Mouse (Mus musculus) layer of hippocampus, postnatal 25 days (tissue): Measurements from ENCODE around the gene Rbfox3. TPM values are rescaled to one million over a fixed set of nuclear protein-coding genes. Genes with fewer than 3 reads are reported as not detected.
A peak's percentile ranks its signal among the peaks of the same experiment; 100 is the strongest.
"Not testable (repeated sequence)": the region's sequence is repeated elsewhere in the genome, so short reads cannot be mapped to it uniquely, and the experiment has no call there.

Source experiments
- DNase-seq, 2 experiments: peaks; one replicate each; pipeline ENCODE4 v3.0.0; 2022; ENCODE audit warnings: mixed read lengths in 2 of 2, low spot score in 1 of 2; ENCODE audit errors: extremely low spot score in 1 of 2
- total RNA-seq, 2 experiments: library from RNA; stranded (reverse); gene quantifications; 2 replicates each; pipeline ENCODE4 v1.2.3; 2021

Rbfox3 gene
- total RNA-seq, 2 experiments from 2014 or later: 266 to 285 TPM

DNA sequence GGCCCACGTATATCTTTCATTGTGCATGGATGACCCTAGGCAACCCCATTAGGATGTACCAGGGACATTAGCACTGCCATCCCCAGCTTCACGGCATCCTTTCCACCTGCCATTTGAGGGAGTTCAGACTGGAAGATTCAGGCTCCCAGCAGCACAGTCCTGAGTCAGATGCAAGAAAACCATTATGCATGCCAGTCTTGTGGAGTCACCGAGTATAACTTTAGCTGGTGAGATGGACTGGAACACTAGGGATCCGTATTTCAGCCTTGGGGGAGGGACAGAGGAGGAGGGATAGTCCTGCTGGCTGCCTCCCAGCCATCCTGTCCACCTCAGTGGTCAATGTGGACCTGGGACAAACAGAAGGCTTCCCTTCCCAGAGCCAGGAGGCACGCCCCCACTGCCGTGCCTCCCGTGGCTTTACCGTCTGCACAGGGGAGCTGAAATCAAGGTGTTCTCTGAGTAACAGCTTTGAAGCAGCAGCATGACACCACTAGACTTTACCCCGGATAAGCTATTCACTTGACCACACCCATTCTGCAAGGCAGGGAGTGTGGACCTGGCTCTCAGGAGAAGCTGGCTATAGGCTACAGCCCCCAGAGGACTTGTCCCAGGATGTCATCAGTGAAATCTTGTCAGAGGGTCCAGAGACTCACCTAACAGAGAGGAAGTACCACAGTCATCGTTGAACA lies 78.5 kb downstream of the Rbfox3 start:
- DNase-seq: no peak

DNA sequence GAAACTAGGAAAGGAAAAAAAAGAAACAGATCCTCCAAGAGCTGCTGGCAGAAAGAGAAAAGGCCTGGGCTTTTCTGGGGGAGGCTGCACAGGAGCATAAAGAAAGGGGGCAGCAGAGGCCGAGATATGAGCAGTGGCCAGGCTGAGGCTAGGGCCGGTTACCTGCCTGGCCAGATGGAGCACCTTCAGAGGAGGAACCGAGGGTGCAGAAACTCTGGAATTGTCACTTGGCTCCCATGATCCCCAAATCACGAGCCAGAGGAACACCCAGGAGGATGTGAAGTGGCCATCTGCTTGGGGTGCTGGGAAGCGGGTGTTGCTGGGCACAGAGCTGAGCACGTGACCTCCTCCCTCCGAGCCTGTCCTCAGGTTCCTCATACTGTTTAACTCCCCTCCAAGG lies 79.7 kb downstream of the Rbfox3 start:
- no peak for DNase-seq

DNA sequence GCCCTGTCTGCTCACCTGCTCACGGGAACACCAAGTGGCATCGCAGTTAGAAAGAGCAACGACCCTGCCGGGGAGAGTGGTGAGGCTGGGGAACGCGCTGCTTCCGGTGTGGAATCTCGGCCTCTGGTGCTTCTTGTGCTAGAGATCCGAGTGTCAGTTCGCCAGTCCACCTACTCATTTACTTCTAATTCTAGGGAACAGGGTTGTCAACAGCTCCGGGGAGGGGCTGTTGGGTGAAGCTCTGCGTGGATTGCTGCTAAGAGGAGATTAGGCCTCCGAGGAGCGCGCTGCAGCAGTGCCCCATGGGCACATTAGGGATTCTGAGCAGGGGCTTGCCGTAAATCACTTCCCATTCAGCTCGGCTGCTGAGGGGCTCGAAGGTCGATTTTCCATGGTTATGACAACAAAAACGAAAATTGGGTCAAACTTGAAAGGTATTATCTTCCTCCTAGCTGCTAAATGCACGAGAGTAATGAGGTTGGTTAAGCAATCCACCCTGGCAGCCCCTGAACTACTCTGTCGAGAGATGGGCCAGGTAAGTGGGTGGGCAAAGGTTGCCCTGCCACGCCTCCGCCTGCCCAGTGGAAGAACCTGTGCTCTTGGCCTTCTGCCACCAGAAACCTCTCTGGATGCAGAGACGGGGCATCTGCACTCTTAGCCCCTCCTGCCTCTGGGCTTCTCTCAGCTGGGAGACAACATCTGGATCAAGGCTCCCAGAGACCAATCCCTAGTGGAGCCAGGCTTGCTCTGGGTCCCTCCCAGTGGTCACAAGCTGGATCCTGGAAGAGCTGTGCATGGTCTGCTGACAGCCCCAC lies 85.9 kb downstream of the Rbfox3 start:
- no peak for DNase-seq

DNA sequence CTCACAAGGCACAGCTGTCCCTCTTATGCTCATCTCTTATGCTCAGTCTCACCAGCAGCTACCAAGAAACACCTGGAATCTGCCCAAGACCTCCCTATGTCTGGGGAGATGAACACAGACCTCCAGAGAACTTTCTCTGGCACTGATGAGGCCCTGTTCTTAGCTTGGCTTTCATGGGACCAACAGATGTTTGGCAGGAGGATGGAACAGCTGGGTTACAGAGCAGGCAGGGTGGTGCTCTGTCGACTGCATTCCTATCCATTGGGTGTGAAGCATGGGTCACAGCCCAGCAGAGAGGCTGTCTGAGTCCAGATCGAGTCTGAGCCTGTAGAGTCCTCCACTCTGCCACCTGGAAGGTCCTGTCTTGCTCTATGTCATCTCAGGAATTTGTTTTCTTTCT lies 90.0 kb downstream of the Rbfox3 start:
- no peak for DNase-seq

DNA sequence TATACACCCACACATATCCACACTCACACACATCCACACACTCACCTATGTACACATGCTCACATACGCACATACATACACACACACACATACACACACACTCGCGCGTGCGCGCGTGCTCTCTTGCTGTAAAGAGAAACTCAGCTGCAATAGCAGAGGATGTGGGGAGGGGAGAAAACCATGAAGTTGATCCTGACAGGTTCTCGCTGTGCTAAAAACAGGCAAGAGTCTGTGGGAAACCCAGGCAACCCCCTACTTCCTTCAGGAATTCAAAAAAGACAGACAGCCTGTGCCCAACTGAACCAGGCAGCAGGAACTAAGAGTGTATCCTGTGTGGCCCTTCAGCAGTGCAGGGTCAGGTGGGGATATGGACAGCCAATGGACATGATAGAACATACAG lies 92.9 kb downstream of the Rbfox3 start:
- no peak for DNase-seq

DNA sequence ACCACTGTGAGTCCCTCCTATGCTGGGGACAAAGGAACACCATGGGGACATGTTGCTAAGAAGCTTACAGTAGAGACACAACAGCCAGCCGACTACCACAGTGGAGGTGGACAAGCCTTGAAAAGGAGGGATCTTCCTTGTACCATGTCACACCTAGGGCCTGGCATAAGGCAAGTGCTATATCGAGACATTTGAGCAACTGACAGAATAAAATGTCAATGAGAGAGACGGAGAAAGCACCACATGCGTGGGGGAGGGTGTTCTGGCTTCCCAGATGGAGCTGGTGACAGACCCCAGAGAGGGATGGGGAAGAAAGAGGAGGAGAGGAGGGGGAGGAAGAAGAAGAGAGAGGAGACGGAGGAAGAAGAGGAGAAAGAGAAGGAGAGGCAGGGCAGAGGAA lies 96.3 kb downstream of the Rbfox3 start:
- DNase-seq: peak in 1 of 2 experiments; percentile 21

DNA sequence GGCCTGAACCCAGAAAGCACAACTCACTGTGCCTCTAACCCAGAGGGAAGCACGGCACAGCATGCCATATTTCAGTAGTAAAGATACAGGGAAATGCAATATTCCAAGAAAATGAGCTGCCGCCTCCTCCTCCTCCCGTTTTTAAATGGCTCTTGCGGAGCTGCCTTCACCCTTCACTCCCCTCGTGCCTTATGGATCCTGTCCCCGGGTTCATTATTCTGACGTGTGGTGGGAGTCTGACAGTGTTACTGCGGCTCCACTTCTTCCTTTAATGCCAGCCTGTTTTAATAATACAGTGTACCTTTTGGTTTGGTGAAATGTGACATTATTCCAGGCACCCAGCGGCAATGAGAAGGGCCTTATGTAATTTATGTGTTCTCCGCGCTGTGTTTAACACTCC lies 97.5 kb downstream of the Rbfox3 start:
- peak in 1 of 2 experiments; percentile 17 for DNase-seq

DNA sequence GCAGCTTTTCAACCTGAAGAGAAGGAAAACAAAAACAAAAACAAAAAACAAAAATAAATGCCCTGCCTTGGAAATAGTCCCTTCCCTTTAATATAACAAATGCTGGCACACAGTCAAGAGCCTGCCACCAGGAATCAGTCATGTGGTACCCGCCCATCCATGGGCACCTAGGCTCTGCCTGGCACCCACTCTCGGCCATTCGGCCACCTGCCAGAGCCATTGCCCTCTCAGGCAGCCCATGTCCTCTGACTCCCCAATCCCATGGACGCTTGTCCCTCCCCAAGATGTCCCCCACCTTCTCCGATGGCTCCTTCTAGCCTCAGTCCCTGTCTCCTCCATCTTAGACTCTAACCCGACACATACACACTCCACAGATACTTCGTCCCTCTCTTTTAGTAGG lies 100.0 kb downstream of the Rbfox3 start:
- no peak for DNase-seq

DNA sequence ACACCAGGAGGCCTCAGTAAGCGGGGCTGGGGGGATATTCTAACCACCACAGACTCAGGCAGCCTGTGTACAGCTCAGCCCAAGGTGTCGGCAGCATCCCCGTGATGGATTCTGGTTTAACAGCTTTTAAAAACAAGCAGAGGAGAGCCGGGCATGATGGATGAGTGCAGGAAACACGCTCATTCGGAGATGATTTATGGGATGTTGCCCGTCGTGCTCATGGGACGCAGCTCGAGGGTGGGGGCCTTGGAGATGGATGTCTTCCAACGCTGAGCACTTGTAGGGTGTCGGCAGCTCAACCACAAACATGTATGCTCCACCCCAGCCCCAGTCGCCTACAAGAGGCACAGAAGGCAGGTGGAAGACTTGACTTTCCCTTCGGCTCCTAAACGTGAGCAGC lies 103.9 kb downstream of the Rbfox3 start:
- no peak for DNase-seq

DNA sequence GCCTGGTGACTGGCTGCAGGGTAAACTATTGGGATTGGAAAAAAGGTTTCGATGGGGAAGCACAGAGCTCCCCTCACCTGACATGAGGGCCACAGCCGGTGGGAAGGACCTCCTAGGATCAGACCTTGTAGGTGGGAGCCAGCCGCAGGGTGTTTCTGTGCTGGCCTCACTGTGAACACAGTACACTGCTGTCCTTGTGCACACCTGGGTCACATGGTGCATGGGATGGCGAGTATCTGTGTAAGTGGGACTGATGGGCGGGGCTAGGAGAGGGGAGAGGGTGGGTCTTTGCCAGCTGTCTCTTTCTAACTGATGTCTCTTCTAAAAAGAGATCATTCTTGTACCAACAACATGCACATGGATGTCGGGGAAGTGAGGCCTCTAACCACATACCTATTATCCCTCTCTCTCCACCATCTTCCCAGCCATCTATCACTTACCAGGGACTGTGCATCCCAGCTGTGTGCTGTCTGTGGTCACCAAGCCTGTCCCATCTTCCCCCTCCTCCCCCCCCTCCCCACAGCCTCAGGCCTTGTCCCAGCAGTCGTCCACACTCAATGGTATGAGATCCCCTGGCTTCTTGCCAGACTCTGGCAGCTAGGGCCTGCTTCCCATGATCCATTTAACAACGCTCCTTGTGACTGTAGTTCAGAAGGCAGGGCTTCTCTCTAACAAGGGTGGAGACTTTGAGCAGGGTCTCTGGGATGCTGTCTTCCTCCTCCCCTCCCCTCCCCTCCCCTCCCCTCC lies 116.4 kb downstream of the Rbfox3 start:
- no peak for DNase-seq

DNA sequence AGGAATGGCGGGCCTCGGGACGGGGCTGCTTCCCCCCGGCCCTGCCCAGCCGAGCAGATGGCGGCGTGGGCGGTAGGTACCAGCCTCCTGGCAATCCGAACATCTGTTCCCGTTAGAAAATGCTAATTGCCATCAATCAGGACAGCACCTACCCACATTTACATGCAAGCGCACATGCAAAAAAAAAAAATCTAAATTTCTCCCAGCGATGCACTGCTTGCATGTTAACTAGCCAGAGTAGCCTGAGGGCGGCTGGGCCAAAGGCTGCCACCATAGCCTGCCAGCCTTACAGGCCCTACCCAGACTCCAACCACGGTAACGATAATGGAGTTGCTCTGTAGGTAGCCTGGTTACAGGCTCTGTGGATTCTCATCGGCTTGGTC lies 117.8 kb downstream of the Rbfox3 start:
- peak; percentile 62 to 69 for DNase-seq

DNA sequence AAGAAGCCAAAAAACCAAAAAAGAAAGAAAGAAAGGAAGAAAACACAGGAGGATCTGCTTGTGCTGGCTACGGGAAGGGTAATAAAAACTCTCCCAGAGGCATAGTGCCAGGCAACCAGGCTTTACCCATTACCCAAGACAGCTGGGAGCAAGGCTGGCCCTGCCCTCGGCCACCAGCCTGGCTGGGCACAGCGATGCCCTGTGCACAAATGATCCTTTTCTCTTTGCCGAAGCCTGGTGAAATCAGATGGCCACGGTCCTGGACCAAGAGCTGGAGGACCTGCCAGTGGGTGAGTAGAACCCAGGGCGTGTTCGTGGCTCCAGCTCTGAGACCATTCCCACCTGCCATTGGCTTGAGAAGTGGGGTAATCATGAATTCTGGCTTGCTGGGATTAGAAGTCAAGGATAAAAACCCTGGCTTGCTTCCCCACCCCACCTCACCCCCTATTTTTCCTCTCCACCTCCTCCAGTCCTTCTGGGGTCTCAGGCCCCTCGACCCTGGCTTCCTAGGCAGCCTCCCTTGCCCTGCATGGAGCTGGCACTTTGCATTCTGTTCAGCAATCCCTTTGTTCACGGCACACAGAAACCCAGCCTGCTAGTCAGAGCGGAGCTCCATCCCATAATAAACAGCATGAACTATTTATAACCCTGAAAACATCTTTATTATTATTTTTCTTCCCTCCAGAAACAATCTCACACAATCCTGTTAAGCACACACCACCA lies 118.3 kb downstream of the Rbfox3 start:
- DNase-seq: no peak

DNA sequence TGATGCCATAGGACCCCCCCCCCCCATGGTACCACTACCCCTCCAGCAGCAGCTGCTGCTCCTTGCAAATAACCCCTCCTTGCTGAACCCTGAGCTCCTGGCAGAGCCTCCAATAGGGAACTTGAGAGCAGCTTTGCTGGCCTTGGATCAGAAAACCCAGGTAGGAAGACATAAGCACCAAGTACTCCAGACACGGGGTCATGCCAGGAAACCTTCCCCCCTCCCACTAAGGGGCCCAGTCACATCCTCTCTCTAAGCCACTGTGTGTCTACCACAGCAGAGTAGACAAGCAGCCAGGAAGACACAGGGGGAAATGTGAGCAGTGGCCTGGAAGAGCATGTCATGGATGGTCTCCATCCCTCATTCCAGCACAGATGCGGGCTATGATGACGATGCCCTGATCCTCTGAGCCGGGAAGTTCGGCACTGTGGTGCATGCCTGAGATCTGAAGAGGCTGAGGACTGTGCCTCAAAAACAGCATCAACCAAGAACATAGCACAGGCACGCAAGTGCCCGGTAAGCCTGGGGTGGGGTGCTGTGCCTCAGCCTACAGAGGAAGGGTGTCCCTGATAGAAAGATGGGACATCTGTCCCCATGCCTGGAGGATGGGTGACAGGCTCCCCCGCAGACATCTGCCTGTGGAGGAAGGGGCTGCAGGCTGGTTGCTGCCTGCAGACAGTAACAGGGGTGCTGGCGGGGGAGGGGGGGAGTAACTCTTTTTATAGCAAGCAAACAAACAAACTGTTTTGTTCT lies 119.1 kb downstream of the Rbfox3 start:
- DNase-seq: no peak

DNA sequence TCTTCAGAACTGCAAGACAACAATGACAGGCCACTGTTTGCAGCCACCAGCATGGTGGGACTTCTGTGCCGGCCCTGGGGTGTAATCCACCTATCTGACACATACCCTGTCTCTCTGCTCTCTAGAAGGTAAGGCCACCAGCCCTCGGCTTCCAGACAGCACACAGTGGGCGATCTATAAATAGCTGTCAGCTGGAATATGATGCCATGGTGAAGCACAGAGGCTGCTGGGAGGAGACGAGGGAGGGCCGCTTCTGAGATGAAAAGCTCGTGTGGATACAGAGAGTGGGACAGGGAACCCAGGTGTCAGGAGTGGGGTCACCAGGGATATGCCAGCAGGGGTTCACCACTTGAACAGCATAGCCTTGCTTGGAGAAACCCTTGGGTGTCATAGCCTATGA lies 120.0 kb downstream of the Rbfox3 start:
- DNase-seq: no peak

DNA sequence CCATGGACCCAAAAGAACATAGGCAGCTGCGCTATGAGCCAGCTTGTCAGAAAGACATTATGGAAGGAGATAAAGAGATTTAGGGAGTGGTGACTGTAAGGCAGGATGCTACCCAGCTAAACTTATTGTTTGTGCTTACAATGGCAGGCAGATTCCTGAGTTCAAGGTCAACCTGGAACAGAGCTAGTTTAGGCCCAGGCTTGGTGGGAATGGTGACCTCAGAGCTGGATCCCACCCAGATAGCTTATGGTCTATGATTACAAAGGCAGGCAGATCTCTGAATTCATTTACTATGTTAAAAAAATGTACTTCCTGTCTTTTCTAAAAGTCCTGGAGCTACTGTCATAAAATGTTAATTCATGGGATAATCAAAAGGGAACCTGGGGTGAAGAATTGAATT lies 123.3 kb downstream of the Rbfox3 start:
- DNase-seq: no peak

DNA sequence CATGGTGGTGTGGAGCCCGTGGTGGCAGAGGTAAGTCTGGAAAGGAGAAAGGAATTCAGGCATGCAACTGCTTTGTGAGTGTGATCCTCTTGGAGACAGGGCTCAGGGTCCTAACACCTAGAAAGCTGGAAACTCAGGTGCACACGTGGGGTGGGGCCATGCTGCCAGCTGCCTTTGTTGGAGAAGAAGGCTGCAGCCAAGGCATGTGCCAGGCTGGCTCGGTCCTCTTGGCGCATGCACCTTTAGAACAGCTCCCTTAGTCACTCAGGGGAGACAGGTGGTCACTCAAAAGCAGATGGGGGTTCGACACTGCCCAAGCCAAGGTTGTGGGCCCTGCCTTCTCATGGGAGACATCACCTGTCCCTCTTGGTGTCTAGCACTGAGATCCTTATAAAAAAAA lies 128.7 kb downstream of the Rbfox3 start:
- no peak for DNase-seq

DNA sequence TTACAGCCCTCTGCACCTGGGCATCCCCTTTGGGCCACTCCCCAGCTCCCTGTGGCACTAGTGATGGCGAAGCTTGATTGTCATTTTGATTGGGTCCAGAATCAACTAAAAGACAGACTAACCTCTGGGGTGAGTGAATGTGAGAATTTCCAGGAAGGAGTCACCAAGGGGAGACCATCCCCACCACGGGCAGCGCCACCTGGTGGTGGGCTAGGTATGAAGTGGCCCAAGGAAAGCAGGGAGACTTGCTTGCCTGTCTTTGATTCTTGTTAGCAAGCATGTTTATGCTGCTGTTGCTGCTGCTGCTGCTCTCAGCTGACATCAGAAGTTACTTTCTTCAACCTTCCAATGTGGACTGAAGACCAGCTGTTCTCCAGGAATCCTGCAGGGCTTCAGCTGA lies 135.6 kb downstream of the Rbfox3 start:
- DNase-seq: no peak

DNA sequence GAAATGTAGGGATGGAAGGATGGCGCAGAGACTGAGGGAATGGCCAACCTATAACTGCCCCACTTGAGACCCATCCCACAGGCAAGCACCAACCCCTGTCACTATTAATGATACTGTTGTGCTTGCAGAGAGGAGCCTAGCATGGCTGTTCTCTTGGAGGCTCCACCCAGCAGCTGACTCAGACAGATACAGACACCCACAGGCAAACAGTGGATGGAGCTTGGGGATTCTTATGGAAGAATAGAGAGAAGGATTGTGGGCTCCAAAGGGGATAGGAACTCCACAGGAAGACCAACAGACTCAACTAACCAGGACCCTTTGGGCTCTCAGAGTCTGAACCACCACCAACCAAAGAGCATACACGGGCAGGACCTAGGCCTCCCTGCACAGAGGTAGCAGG lies 136.6 kb downstream of the Rbfox3 start:
- DNase-seq: not testable (repeated sequence)

DNA sequence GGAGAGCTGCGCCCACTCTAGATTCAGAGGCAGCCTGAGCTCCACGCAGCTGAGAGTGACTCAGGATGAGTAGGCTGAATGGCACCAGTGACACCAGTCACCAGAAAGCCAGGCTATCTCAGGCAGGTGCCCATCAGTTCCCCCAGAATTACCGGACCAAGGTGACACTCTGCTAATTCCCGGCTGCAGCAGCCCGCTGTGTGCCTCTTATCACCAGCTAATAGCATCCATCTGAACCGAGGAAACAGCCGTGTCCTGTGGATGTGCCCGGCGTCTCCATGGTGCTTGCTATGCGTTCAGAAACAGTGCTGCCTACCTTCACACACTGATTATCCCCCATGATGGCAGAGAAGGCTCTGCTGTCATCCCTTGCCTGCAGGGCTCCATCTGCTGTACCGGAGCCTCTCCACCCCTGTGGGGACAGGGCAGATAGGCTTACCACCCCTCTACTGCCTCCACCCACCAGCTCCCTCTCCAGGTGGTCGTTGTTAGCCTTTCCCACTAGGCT lies 138.3 kb downstream of the Rbfox3 start:
- DNase-seq: no peak

DNA sequence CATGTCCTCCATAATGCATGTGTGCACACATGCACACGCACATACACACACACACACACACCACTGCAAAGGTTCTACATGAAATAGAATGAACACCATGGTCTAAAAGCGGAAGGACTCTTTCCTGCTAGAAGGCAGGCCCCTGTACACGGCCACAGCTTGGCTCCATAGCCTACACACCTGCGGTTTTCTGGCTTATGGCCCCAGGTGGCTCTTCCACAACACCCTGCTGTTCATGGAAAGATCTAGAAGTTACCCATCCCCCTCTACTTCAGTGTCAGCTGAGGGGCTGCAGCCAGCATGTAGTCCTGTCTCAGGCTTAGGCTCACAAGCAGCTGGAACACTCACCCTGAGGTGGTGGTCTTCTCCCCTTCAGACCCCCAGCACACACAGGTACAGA lies 140.0 kb downstream of the Rbfox3 start:
- no peak for DNase-seq
